Mouse (Mus musculus) hindbrain, postnatal 0 days (tissue): ENCODE measurements around the gene Cdc27. TPM values are rescaled to one million over a fixed set of nuclear protein-coding genes. Genes with fewer than 3 reads are reported as not detected.

Experiments
- ATAC-seq: fragments of 200-750 bp; cut with Nextera tagmentation; 2 replicates; pipeline ENCODE4 v1.8.0; 2017; ENCODE audit warnings: mild to moderate bottlenecking, moderate TSS enrichment, moderate library complexity
- DNase-seq: peaks from one replicate; pipeline ENCODE4 v3.0.0-alpha.2; 2015; ENCODE audit warnings: low spot score
- H3K27ac ChIP-seq: fragments of 300-500 bp; sonication (generic); 2 replicates; pipeline ENCODE4 v1.5.1; 2014; ENCODE audit warnings: mild to moderate bottlenecking
- H3K27me3 ChIP-seq: fragments of 300-500 bp; sonication (generic); 2 replicates; pipeline ENCODE4 v1.6.1; 2014; ENCODE audit warnings: low read length, mixed read lengths; ENCODE audit not compliant: insufficient read depth
- H3K36me3 ChIP-seq: fragments of 300-500 bp; sonication (generic); 2 replicates; pipeline ENCODE4 v1.6.1; 2014; ENCODE audit warnings: low read length, mixed read lengths; ENCODE audit not compliant: insufficient read depth
- H3K4me1 ChIP-seq: fragments of 300-500 bp; sonication (generic); 2 replicates; pipeline ENCODE4 v1.6.1; 2014; ENCODE audit warnings: antibody characterized with exemption, low read length, mixed read lengths; ENCODE audit not compliant: insufficient read depth
- H3K4me2 ChIP-seq: fragments of 300-500 bp; sonication (generic); 2 replicates; pipeline ENCODE4 v1.6.1; 2014; ENCODE audit warnings: low read depth, mild to moderate bottlenecking, low read length, moderate library complexity, mixed read lengths
- H3K4me3 ChIP-seq: fragments of 300-500 bp; sonication (generic); 2 replicates; pipeline ENCODE4 v1.5.1; 2014; ENCODE audit warnings: low read length
- H3K9ac ChIP-seq: fragments of 300-500 bp; sonication (generic); replicated peaks from 2 replicates; pipeline ENCODE4 v1.6.1; 2014; ENCODE audit warnings: mild to moderate bottlenecking, low read length, moderate library complexity, mixed read lengths
- H3K9me3 ChIP-seq: fragments of 300-500 bp; sonication (generic); 2 replicates; pipeline ENCODE4 v1.6.1; 2016; ENCODE audit warnings: low read length, mixed read lengths
- CTCF ChIP-seq: IDR thresholded peaks from 2 replicates; pipeline ENCODE4 v1.5.1; 2016; ENCODE audit warnings: antibody characterized with exemption, control low read depth, low read depth
- WGBS: fragments of 180-500 bp; shearing (Covaris S2); extraction: QIAGEN DNeasy Blood & Tissue Kit; methylation state at CpG from one replicate; pipeline ENCODE4 v1.1.7; 2014; 5-methylcytosine and 5-hydroxymethylcytosine counted together
- polyA plus RNA-seq: library from polyadenylated mRNA; unstranded; fragments of >200 nt; fragmentation: Nextera tagmentation; extraction: Ambion mirVana; gene quantifications from 2 replicates; pipeline ENCODE4 v1.2.1, GENCODE M21; 2015
- total RNA-seq: library from RNA; depleted of rRNA; stranded (reverse); fragments of >200 nt; gene quantifications from 2 replicates; pipeline ENCODE4 v1.2.3, GENCODE M21; 2014

The Cdc27 gene
- total and polyA plus RNA-seq, 2 experiments from 2014 or later: 23.8 to 39.1 TPM

DNA sequence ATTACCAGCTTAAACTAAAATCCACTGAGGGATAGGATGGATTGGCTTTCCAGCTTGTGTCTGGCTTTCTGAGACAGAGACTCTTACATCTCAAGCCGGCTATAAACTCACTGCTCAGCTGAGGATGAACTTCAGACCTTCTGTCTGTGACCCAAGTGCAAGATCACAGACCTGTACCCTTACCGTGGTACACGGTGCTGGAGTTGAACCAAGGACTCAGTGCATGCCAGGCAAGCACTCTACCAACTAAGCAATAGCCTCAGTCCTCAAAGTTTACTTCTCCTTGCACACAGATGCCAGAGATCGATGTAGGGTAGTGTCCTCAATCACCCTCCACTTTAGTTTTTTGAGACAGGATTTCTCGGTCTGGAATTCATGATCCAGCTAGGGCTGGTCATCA, 10.6 kb downstream of the Cdc27 start:
- H3K27me3 ChIP-seq: no peaks in the 10 kb centered on the region
- no peak overlapping the region for H3K27ac ChIP-seq
- 98% methylated on average over 5 of the region's 5 CpGs for WGBS
- TF ChIP-seq CTCF: no peak
- H3K4me2 ChIP-seq: no peak overlapping the region
- H3K9ac ChIP-seq: no peak overlapping the region
- DNase-seq (no peak), ATAC-seq (no peak)
- no peak overlapping the region for H3K4me3 ChIP-seq
- no peaks in the 10 kb centered on the region for H3K4me1 ChIP-seq
- peaks cover 4% of the 10 kb centered on the region; the same call in 1 of the 2 replicates for H3K36me3 ChIP-seq
- H3K9me3 ChIP-seq: no peaks in the 10 kb centered on the region

DNA sequence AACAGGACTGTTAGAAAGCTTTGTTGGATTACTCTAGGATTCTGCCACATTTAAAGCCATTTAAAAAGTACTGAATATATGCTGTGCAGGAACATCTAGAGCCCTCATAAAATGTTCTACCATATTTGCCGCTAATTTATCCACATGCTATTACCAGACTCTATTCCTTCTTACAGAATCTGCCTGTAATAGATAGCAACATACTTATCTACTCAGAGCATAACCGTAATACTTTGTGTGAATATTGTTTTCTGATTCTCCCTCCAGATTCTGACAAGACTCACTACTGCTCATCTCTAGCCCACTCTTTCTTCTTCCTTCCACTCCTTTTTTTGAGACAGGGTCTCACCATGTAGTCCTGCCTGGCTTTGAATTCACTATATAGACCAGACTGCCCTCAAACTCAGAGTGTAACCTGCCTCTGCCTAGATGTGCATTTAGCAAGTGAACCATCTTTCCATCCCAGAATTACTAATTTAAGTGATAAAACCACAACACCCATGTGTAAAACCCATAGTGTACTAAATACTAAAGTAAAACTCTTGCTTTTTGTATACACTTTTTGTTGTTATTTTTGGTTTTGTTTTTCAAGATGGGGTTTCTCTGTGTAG, 12.4 kb downstream of the Cdc27 start:
- H3K4me1 ChIP-seq: no peaks in the 10 kb centered on the region
- no peak for ATAC-seq
- H3K27me3 ChIP-seq: no peaks in the 10 kb centered on the region
- no peak for TF ChIP-seq CTCF
- peaks cover 8% of the 10 kb centered on the region; the same call in 1 of the 2 replicates for H3K36me3 ChIP-seq
- no peak for DNase-seq
- no peak overlapping the region for H3K4me3 ChIP-seq
- WGBS: 93% methylated on average over 2 of the region's 2 CpGs
- H3K4me2 ChIP-seq: no peak overlapping the region
- no peaks in the 10 kb centered on the region for H3K9me3 ChIP-seq
- no peak overlapping the region for H3K9ac ChIP-seq
- no peak overlapping the region for H3K27ac ChIP-seq

DNA sequence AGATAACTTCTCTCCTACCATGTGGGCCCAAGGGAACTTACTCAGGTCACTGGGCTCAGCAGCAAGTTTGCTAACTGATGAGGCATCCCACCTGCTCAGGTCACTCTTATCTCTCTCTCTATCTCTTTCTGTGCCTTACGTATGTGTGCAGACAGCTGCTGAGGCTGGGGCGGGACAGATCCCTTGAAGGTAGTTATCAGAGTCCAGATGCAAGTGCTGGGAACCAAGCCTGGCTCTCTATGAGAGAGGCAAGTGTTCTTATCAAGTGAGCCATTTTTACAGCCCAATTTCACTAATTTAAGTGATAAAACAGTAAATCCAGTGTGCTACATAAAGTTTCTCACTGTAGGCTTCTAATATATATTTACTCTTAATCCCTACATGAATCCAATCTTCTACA, 13.6 kb downstream of the Cdc27 start:
- TF ChIP-seq CTCF: no peak
- H3K4me3 ChIP-seq: no peak overlapping the region
- H3K9me3 ChIP-seq: no peaks in the 10 kb centered on the region
- H3K27ac ChIP-seq: no peak overlapping the region
- no peak for ATAC-seq
- no peak overlapping the region for H3K4me2 ChIP-seq
- no peak for DNase-seq
- no peaks in the 10 kb centered on the region for H3K4me1 ChIP-seq
- 94% methylated on average over 2 of the region's 2 CpGs for WGBS
- H3K9ac ChIP-seq: no peak overlapping the region
- H3K27me3 ChIP-seq: no peaks in the 10 kb centered on the region
- peaks cover 8% of the 10 kb centered on the region; the same call in 1 of the 2 replicates for H3K36me3 ChIP-seq

DNA sequence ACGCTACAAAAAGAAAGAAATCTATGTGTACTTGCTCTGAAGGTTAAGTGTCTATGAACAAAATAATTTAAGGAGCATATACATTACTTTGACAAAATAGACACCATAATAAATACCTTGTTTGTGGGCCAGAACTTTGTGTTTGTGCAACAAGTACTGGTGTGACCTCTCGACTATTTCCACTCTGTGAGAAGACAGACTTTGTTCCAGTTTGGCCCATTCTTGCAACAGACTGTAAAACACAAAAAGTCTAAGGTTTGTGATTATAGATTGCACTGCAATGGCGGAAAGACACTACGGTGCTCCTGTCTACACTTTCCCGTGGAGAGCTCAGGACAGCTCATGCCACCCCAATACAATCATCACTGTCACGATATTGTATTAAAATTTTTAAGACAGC, 24.5 kb downstream of the Cdc27 start:
- WGBS: 97% methylated on average over 6 of the region's 6 CpGs
- Histone ChIP-seq H3K9ac (no peak overlapping the region), H3K36me3 (peaks cover 52% of the 10 kb centered on the region), H3K4me2 (no peak overlapping the region), H3K4me1 (no peaks in the 10 kb centered on the region), H3K27me3 (no peaks in the 10 kb centered on the region), H3K27ac (no peak overlapping the region), H3K4me3 (no peak overlapping the region), H3K9me3 (no peaks in the 10 kb centered on the region)
- no peak for TF ChIP-seq CTCF
- DNase-seq: no peak
- ATAC-seq: no peak

DNA sequence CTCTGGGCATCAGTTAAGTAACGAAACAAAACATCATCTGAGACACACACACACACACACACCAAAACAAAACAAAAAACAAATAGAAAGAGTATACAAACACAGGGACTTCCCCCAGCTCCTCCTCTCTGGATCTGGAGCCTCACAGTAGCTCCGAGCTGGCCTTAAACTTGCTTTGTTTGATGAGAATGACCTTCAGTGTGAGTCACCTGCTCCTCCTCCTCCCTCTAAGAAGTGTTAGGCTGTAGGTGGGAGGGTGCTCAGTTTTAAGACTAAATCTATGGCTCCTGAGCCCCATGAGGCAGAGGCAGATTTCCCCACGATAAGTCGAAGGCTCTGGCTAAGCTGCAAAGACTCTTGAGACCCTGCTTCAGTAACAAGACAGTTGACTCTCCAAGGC, 38.0 kb downstream of the Cdc27 start:
- Histone ChIP-seq H3K9me3 (no peaks in the 10 kb centered on the region), H3K27ac (no peak overlapping the region), H3K4me1 (no peaks in the 10 kb centered on the region), H3K4me3 (no peak overlapping the region), H3K27me3 (no peaks in the 10 kb centered on the region), H3K9ac (no peak overlapping the region), H3K36me3 (peaks cover 42% of the 10 kb centered on the region), H3K4me2 (no peak overlapping the region)
- ATAC-seq (no peak), DNase-seq (no peak)
- TF ChIP-seq CTCF: no peak
- WGBS: 91% methylated on average over 4 of the region's 4 CpGs

DNA sequence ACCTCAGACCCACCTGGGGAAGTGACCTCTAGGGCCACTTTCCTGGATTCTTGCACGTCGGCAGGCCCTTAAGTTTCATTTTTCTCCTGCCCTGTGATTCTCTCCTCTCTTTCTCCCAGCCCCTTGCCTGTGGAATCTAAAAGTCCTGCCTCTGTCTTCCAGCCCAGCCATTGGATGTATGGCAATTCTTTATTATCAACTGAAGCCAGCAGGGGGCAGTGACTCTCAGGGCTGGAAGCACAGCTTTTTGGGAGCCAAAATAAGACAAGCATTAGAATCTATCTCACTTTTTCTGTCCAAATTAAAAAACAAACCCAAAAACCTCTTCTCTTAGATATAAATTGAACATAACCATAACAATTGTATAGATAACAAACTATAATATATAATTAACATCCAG, 39.8 kb downstream of the Cdc27 start:
- DNase-seq (peak; percentile 66), ATAC-seq (no peak)

DNA sequence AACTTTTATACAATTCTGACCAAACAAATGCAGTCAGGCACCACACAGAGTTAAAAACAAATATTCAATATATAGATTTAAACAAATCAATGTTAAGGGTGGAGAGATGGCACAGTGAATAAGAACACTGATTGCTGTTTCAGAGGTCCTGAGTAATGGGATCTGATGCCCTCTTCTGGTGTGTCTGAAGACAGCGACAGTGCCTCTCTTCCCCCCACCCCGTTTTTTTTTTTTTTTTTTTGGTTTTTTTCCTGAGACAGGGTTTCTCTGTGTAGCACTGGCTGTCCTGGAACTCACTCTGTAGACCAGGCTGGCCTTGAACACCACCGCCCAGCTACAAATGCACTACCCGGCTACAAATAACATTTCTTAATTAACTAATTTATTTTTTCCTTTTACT, 42.0 kb downstream of the Cdc27 start:
- H3K36me3 ChIP-seq: peaks cover 34% of the 10 kb centered on the region
- DNase-seq (no peak), ATAC-seq (no peak)
- no peak for TF ChIP-seq CTCF
- H3K4me3 ChIP-seq: no peak overlapping the region
- WGBS: 80% methylated on average over 4 of the region's 4 CpGs
- H3K4me2 ChIP-seq: no peak overlapping the region
- no peak overlapping the region for H3K9ac ChIP-seq
- no peaks in the 10 kb centered on the region for H3K4me1 ChIP-seq
- no peak overlapping the region for H3K27ac ChIP-seq
- H3K9me3 ChIP-seq: no peaks in the 10 kb centered on the region
- H3K27me3 ChIP-seq: no peaks in the 10 kb centered on the region

More for the DNA sequence above, 39.8 kb downstream of the Cdc27 start:
- Histone ChIP-seq H3K27me3 (no peaks in the 10 kb centered on the region), H3K4me1 (no peaks in the 10 kb centered on the region), H3K4me2 (no peak overlapping the region), H3K27ac (no peak overlapping the region), H3K36me3 (peaks cover 38% of the 10 kb centered on the region), H3K9me3 (no peaks in the 10 kb centered on the region), H3K9ac (no peak overlapping the region), H3K4me3 (no peak overlapping the region)
- WGBS: 94% methylated on average over 2 of the region's 2 CpGs
- peak; percentile 58 for TF ChIP-seq CTCF
